Mouse (Mus musculus) liver, adult 2 months (tissue): ENCODE results near the gene Oaz1. TPM values are rescaled to one million over a fixed set of nuclear protein-coding genes. Genes with fewer than 3 reads are reported as not detected.

Experiments
- DNase-seq: peaks from one replicate; pipeline ENCODE4 v3.0.0-alpha.2; 2011; ENCODE audit warnings: low read depth, low spot score; ENCODE audit errors: extremely low read depth
- H3K27ac ChIP-seq: fragments of 200-500 bp; replicated peaks from 2 replicates; pipeline ENCODE4 v1.5.1; 2012; ENCODE audit warnings: low read depth, mild to moderate bottlenecking, control low read depth, inconsistent platforms, low read length; ENCODE audit not compliant: insufficient read depth
- H3K27me3 ChIP-seq: fragments of 200-500 bp; 2 replicates; pipeline ENCODE4 v1.6.1; 2012; ENCODE audit warnings: mild to moderate bottlenecking, moderate library complexity, low read length, inconsistent platforms; ENCODE audit not compliant: control insufficient read depth, insufficient read depth
- H3K36me3 ChIP-seq: fragments of 200-500 bp; 2 replicates; pipeline ENCODE4 v1.6.1; 2012; ENCODE audit warnings: low read length, inconsistent platforms; ENCODE audit not compliant: control insufficient read depth, insufficient read depth
- H3K4me1 ChIP-seq: fragments of 200-500 bp; 2 replicates; pipeline ENCODE4 v1.6.1; 2011; ENCODE audit warnings: low read length; ENCODE audit not compliant: control insufficient read depth, insufficient read depth
- H3K4me3 ChIP-seq: fragments of 200-500 bp; 2 replicates; pipeline ENCODE4 v1.5.1; 2011; ENCODE audit warnings: low read depth, mild to moderate bottlenecking, control low read depth, low read length, moderate library complexity; ENCODE audit not compliant: insufficient read depth
- H3K79me2 ChIP-seq: fragments of 200-500 bp; 2 replicates; pipeline ENCODE4 v1.6.1; 2012; ENCODE audit warnings: inconsistent platforms, mild to moderate bottlenecking, low read length, moderate library complexity; ENCODE audit not compliant: control insufficient read depth, insufficient read depth
- H3K9ac ChIP-seq: fragments of 200-500 bp; 2 replicates; pipeline ENCODE4 v1.6.1; 2012; ENCODE audit warnings: low read depth, mild to moderate bottlenecking, control low read depth, inconsistent platforms, low read length
- CTCF ChIP-seq: fragments of 200-500 bp; IDR thresholded peaks from 2 replicates; pipeline ENCODE4 v1.5.1; 2011; ENCODE audit warnings: low read depth, low read length, control low read depth
- POLR2A ChIP-seq: fragments of 200-500 bp; IDR thresholded peaks from 2 replicates; pipeline ENCODE4 v1.6.1; 2011; ENCODE audit warnings: low read length, control low read depth; ENCODE audit not compliant: insufficient read depth; ENCODE audit errors: extremely low read depth
- WGBS: fragments of 180-500 bp; shearing (Covaris S2); methylation state at CpG from one replicate; pipeline ENCODE4 v1.1.7; 2018; 5-methylcytosine and 5-hydroxymethylcytosine counted together
- polyA plus RNA-seq: library from polyadenylated mRNA; depleted of rRNA; stranded (reverse); fragments of >200 nt; gene quantifications from 2 replicates; pipeline ENCODE4 v1.2.3, GENCODE M21; 2012
- total RNA-seq: library from RNA; depleted of rRNA; stranded (reverse); fragments of >200 nt; gene quantifications from 2 replicates; pipeline ENCODE4 v1.2.3, GENCODE M21; 2014

The Oaz1 gene
- total and polyA plus RNA-seq, 2 experiments: 527 to 1,187 TPM

DNA sequence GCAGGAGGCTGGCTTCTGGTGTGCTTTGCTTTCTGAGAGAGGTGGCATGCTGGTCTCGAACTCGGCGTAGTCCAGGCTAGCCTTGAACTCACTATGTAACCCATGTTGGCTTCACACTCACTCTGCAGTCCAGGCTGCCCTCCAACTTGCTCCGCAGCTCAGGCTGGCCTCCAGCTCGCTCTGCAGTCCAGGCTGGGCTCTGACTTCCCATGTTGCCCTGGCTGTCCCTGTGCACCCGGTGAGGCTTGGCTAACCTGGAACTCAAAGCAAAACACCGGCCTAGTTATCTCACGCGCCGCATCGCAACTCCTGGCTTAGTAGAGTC, 29.3 kb downstream of the Oaz1 start:
- H3K27ac ChIP-seq: peak overlapping the region; percentile 1
- 4% methylated on average over 11 of the region's 11 CpGs for WGBS
- no peaks in the 10 kb centered on the region for H3K27me3 ChIP-seq
- DNase-seq: peak; percentile 74
- H3K9ac ChIP-seq: peak overlapping the region; percentile 80
- H3K4me3 ChIP-seq: peak overlapping the region; percentile 80
- no peak for TF ChIP-seq CTCF
- no peak for TF ChIP-seq POLR2A
- H3K4me1 ChIP-seq: peaks cover 6% of the 10 kb centered on the region
- peaks cover 30% of the 10 kb centered on the region for H3K79me2 ChIP-seq
- no peaks in the 10 kb centered on the region for H3K36me3 ChIP-seq

- no peaks in the 10 kb centered on the region for H3K27me3 ChIP-seq
- no peak overlapping the region for H3K27ac ChIP-seq
- peak; percentile 41 for DNase-seq
- peaks cover 6% of the 10 kb centered on the region for H3K4me1 ChIP-seq
- H3K79me2 ChIP-seq: peaks cover 30% of the 10 kb centered on the region
- TF ChIP-seq CTCF (no peak), POLR2A (no peak)
- 70% methylated on average over 3 of the region's 3 CpGs for WGBS
- H3K9ac ChIP-seq: no peak overlapping the region
- H3K36me3 ChIP-seq: no peaks in the 10 kb centered on the region
- H3K4me3 ChIP-seq: no peak overlapping the region
Measured at GRCm38 (mm10) chr10:80856267-80856666, 29.8 kb downstream of the Oaz1 start.

DNA sequence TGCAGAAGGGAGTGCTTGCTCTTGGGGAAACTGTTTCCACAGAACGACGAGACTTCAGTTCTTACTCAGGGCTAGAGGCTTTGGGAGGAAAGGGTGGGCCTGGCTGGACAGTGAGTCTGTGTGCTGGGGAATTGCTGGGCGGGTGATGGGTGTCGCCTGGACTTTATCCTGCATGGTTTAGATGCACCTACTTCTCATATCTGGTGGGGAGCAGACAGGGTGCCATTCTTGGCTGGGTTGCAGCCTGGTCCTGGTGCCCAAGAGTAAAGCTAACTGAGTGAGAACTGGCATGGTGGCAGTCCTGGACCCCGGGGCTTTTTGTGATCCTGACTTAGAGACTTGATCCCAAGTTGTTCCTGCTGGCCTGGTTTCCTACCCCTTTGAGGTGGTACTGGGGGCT, 30.5 kb downstream of the Oaz1 start:
- Histone ChIP-seq H3K79me2 (peaks cover 30% of the 10 kb centered on the region), H3K27me3 (no peaks in the 10 kb centered on the region), H3K4me3 (no peak overlapping the region), H3K36me3 (no peaks in the 10 kb centered on the region), H3K9ac (no peak overlapping the region), H3K27ac (no peak overlapping the region), H3K4me1 (peaks cover 6% of the 10 kb centered on the region)
- 89% methylated on average over 5 of the region's 5 CpGs for WGBS
- TF ChIP-seq POLR2A: no peak
- no peak for TF ChIP-seq CTCF
- no peak for DNase-seq

GRCm38 (mm10) chr10:80857386-80857785, 30.9 kb downstream of the Oaz1 start:
- no peaks in the 10 kb centered on the region for H3K36me3 ChIP-seq
- H3K4me1 ChIP-seq: peaks cover 6% of the 10 kb centered on the region
- no peak overlapping the region for H3K4me3 ChIP-seq
- TF ChIP-seq POLR2A: no peak
- no peak for TF ChIP-seq CTCF
- H3K9ac ChIP-seq: no peak overlapping the region
- WGBS: 82% methylated on average over 8 of the region's 8 CpGs
- DNase-seq: no peak
- H3K27ac ChIP-seq: no peak overlapping the region
- peaks cover 30% of the 10 kb centered on the region for H3K79me2 ChIP-seq
- no peaks in the 10 kb centered on the region for H3K27me3 ChIP-seq

- WGBS: 80% methylated on average over 3 of the region's 3 CpGs
- TF ChIP-seq POLR2A (no peak), CTCF (no peak)
- H3K27ac ChIP-seq: no peak overlapping the region
- peaks cover 30% of the 10 kb centered on the region for H3K79me2 ChIP-seq
- peaks cover 6% of the 10 kb centered on the region for H3K4me1 ChIP-seq
- no peaks in the 10 kb centered on the region for H3K27me3 ChIP-seq
- H3K4me3 ChIP-seq: no peak overlapping the region
- H3K36me3 ChIP-seq: no peaks in the 10 kb centered on the region
- no peak for DNase-seq
- H3K9ac ChIP-seq: no peak overlapping the region
Measured at GRCm38 (mm10) chr10:80857848-80858247, 31.4 kb downstream of the Oaz1 start.

DNA sequence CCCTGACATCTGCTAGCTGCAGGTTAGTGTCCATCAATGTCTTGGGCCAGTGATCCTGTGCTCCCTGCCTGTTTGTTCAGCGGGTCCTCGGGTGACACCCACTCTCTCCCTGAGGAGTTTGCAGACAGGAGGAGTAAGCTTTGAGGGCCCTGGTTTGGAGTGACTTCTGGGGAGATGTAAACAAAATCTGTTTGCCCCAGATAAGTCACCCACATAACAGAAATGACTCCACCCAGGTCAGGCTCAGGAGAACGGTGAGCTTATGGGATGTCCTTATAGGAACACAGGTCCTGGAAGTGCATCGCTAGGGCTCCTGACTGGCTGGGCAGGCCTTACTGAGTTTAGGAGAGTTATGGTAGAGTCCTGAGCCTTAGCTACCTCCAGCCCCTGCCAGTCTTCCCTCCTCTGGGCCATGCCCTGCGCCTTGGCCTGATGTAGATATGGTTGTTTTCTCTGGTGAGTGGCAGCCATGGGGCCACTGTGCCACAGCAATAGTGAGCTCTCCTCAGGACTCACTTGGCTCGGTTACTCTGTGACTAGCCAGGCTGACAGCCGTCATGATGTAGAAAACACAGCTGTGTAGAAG, 32.0 kb downstream of the Oaz1 start:
- H3K36me3 ChIP-seq: no peaks in the 10 kb centered on the region
- no peak for DNase-seq
- no peak overlapping the region for H3K27ac ChIP-seq
- H3K4me3 ChIP-seq: no peak overlapping the region
- no peak for TF ChIP-seq CTCF
- no peak for TF ChIP-seq POLR2A
- H3K4me1 ChIP-seq: peaks cover 6% of the 10 kb centered on the region
- H3K79me2 ChIP-seq: peaks cover 30% of the 10 kb centered on the region
- whole genome bisulfite sequencing: 75% methylated on average over 7 of the region's 7 CpGs
- H3K9ac ChIP-seq: no peak overlapping the region
- no peaks in the 10 kb centered on the region for H3K27me3 ChIP-seq
